Mouse (Mus musculus) kidney, postnatal 0 days (tissue): ENCODE measurements around the gene Mrps22. TPM values are rescaled to one million over a fixed set of nuclear protein-coding genes. Genes with fewer than 3 reads are reported as not detected.

Experiments used
- ATAC-seq: fragments of 200-750 bp; cut with Nextera tagmentation; replicated peaks from 2 replicates; pipeline ENCODE4 v1.8.0; 2017; ENCODE audit warnings: low read depth, moderate number of reproducible peaks, moderate TSS enrichment, moderate library complexity; ENCODE audit not compliant: low FRiP score
- DNase-seq: peaks from one replicate; pipeline ENCODE4 v3.0.0-alpha.2; 2016; ENCODE audit warnings: low spot score
- H3K27ac ChIP-seq: fragments of 300-500 bp; sonication (generic); 2 replicates; pipeline ENCODE4 v1.5.1; 2014; ENCODE audit warnings: mild to moderate bottlenecking
- H3K27me3 ChIP-seq: fragments of 300-500 bp; sonication (generic); 2 replicates; pipeline ENCODE4 v1.6.1; 2014; ENCODE audit warnings: low read length, mixed read lengths; ENCODE audit not compliant: insufficient read depth
- H3K36me3 ChIP-seq: fragments of 300-500 bp; sonication (generic); 2 replicates; pipeline ENCODE4 v1.6.1; 2014; ENCODE audit warnings: low read length, mixed read lengths; ENCODE audit not compliant: insufficient read depth
- H3K4me1 ChIP-seq: fragments of 300-500 bp; sonication (generic); replicated peaks from 2 replicates; pipeline ENCODE4 v1.6.1; 2014; ENCODE audit warnings: antibody characterized with exemption, low read length, mixed read lengths; ENCODE audit not compliant: insufficient read depth
- H3K4me2 ChIP-seq: fragments of 300-500 bp; sonication (generic); 2 replicates; pipeline ENCODE4 v1.6.1; 2014; ENCODE audit warnings: mild to moderate bottlenecking, low read length, moderate library complexity, mixed read lengths
- H3K4me3 ChIP-seq: fragments of 300-500 bp; sonication (generic); replicated peaks from 2 replicates; pipeline ENCODE4 v1.5.1; 2014; ENCODE audit warnings: low read depth, low read length
- H3K9ac ChIP-seq: fragments of 300-500 bp; sonication (generic); 2 replicates; pipeline ENCODE4 v1.6.1; 2014; ENCODE audit warnings: low read depth, low read length
- H3K9me3 ChIP-seq: fragments of 300-500 bp; sonication (generic); replicated peaks from 2 replicates; pipeline ENCODE4 v1.6.1; 2016; ENCODE audit warnings: low read length, inconsistent platforms, mixed read lengths
- CTCF ChIP-seq: IDR thresholded peaks from 2 replicates; pipeline ENCODE4 v1.5.1; 2016; ENCODE audit warnings: antibody characterized with exemption, low read depth, mild to moderate bottlenecking, moderate library complexity
- WGBS: fragments of 180-500 bp; shearing (Covaris S2); extraction: QIAGEN DNeasy Blood & Tissue Kit; methylation state at CpG from one replicate; pipeline ENCODE4 v1.1.7; 2014; 5-methylcytosine and 5-hydroxymethylcytosine counted together
- polyA plus RNA-seq: library from polyadenylated mRNA; unstranded; fragments of >200 nt; fragmentation: Nextera tagmentation; extraction: Ambion mirVana; gene quantifications from 2 replicates; pipeline ENCODE4 v1.2.1, GENCODE M21; 2015

The Mrps22 gene
- polyA plus RNA-seq, 1 experiment from 2014 or later, result 47.2 TPM

GRCm38 (mm10) chr9:98628480-98628879 lies 27.0 kb upstream of the Mrps22 start:
- no peak for ATAC-seq
- H3K4me2 ChIP-seq, result no peak overlapping the region
- no peak overlapping the region for H3K27ac ChIP-seq
- no peaks in the 10 kb centered on the region for H3K36me3 ChIP-seq
- no peak overlapping the region for H3K4me3 ChIP-seq
- no peak for DNase-seq
- H3K9me3 ChIP-seq, result no peaks in the 10 kb centered on the region
- peak; percentile 45; the same call in 1 of the 2 replicates for TF ChIP-seq CTCF
- 46% methylated on average over 3 of the region's 3 CpGs for WGBS
- H3K4me1 ChIP-seq, result no peaks in the 10 kb centered on the region
- no peaks in the 10 kb centered on the region for H3K27me3 ChIP-seq
- no peak overlapping the region for H3K9ac ChIP-seq

- no peak for TF ChIP-seq CTCF
- Histone ChIP-seq H3K27me3 (no peaks in the 10 kb centered on the region), H3K9ac (no peak overlapping the region), H3K4me1 (peaks cover 9% of the 10 kb centered on the region), H3K4me3 (no peak overlapping the region), H3K9me3 (no peaks in the 10 kb centered on the region), H3K36me3 (no peaks in the 10 kb centered on the region), H3K4me2 (no peak overlapping the region), H3K27ac (no peak overlapping the region)
- DNase-seq (no peak), ATAC-seq (no peak)
- WGBS, result 69% methylated on average over 4 of the region's 4 CpGs
Observed at GRCm38 (mm10) chr9:98604896-98605295, 3.4 kb upstream of the Mrps22 start.

GRCm38 (mm10) chr9:98601837-98602359 lies 438 bp upstream of the Mrps22 start:
- Histone ChIP-seq H3K4me3 (peak overlapping the region; percentile 92), H3K9me3 (no peaks in the 10 kb centered on the region), H3K9ac (peak overlapping the region; percentile 80; the same call in 1 of the 2 replicates), H3K27me3 (no peaks in the 10 kb centered on the region), H3K4me1 (peaks cover 9% of the 10 kb centered on the region), H3K36me3 (peaks cover 11% of the 10 kb centered on the region), H3K4me2 (peak overlapping the region; percentile 95), H3K27ac (no peak overlapping the region)
- DNase-seq (no peak), ATAC-seq (no peak; the same call in 1 of the 2 replicates)
- TF ChIP-seq CTCF, result no peak
- 55% methylated on average over 11 of the region's 11 CpGs for WGBS

GRCm38 (mm10) chr9:98600094-98600493 lies 1.4 kb downstream of the Mrps22 start:
- Histone ChIP-seq H3K9ac (no peak overlapping the region), H3K27me3 (no peaks in the 10 kb centered on the region), H3K36me3 (peaks cover 22% of the 10 kb centered on the region), H3K27ac (no peak overlapping the region), H3K9me3 (no peaks in the 10 kb centered on the region), H3K4me1 (peaks cover 9% of the 10 kb centered on the region), H3K4me3 (no peak overlapping the region), H3K4me2 (peak overlapping the region; percentile 95; the same call in 1 of the 2 replicates)
- DNase-seq (no peak), ATAC-seq (no peak)
- no peak for TF ChIP-seq CTCF
- WGBS, result 76% methylated on average over 6 of the region's 6 CpGs

- TF ChIP-seq CTCF, result no peak
- no peak overlapping the region for H3K4me2 ChIP-seq
Observed at GRCm38 (mm10) chr9:98583852-98584251, 17.6 kb downstream of the Mrps22 start.

GRCm38 (mm10) chr9:98563137-98564126 lies 38.0 kb downstream of the Mrps22 start, which contains the start of gene Copb2:
Gene Copb2 (plus strand): TSS chr9:98563721.
- Histone ChIP-seq H3K27me3 (no peaks in the 10 kb centered on the region), H3K9me3 (no peaks in the 10 kb centered on the region), H3K27ac (peak within 1 kb of the TSS; percentile 85), H3K4me1 (peaks cover 14% of the 10 kb centered on the region), H3K9ac (peak within 1 kb of the TSS; percentile 94), H3K36me3 (peaks cover 2% of the 10 kb centered on the region; the same call in 1 of the 2 replicates), H3K4me3 (peak within 1 kb of the TSS; percentile 85), H3K4me2 (peak within 1 kb of the TSS; percentile 81)
- DNase-seq (peak; percentile 98), ATAC-seq (peak; percentile 99)
- under 1% methylated on average over 73 of the region's 76 CpGs for WGBS
- TF ChIP-seq CTCF, result no peak; the same call in 1 of the 2 replicates

More at GRCm38 (mm10) chr9:98583852-98584251, 17.6 kb downstream of the Mrps22 start:
- no peaks in the 10 kb centered on the region for H3K27me3 ChIP-seq
- no peak overlapping the region for H3K9ac ChIP-seq
- no peak overlapping the region for H3K27ac ChIP-seq
- H3K36me3 ChIP-seq, result peaks cover 75% of the 10 kb centered on the region
- ATAC-seq, result no peak
- H3K4me1 ChIP-seq, result no peaks in the 10 kb centered on the region
- DNase-seq, result no peak
- no peak overlapping the region for H3K4me3 ChIP-seq
- H3K9me3 ChIP-seq, result no peaks in the 10 kb centered on the region
- WGBS, result 83% methylated on average over 4 of the region's 4 CpGs
